Mouse (Mus musculus): ENCODE data around the gene Zbtb33. TPM values are rescaled to one million over a fixed set of nuclear protein-coding genes. Genes with fewer than 3 reads are reported as not detected.
"Not testable (repeated sequence)": the region's sequence is repeated elsewhere in the genome, so short reads cannot be mapped to it uniquely, and the experiment has no call there.

The Zbtb33 gene
- polyA plus RNA-seq (2014; fragmentation: Nextera tagmentation; extraction: Ambion mirVana): 7.5 and 10.5 TPM in 2 replicates

GRCm38 (mm10) chrX:38189552-38190457, at the start of gene Zbtb33:
Gene Zbtb33 (plus strand): TSS chrX:38189793.
- no peaks in the 10 kb centered on the region for H3K4me1 ChIP-seq (replicated peaks; ENCODE audit: control insufficient read depth, insufficient read depth, low read length)

GRCm38 (mm10) chrX:38159097-38159496, 30.5 kb upstream of the Zbtb33 start:
- Histone ChIP-seq H3K4me2 (ENCODE audit: low read depth, low read length, severe bottlenecking) (no peak overlapping the region), H3K9me3 (ENCODE audit: control insufficient read depth, low read length) (no peaks in the 10 kb centered on the region), H3K4me1 (replicated peaks; ENCODE audit: control insufficient read depth, insufficient read depth, low read length) (no peaks in the 10 kb centered on the region), H3K4me3 (ENCODE audit: low read depth, low read length) (no peak overlapping the region), H3K9ac (ENCODE audit: low read length) (no peak overlapping the region), H3K36me3 (ENCODE audit: control insufficient read depth, insufficient read depth, low read length) (no peaks in the 10 kb centered on the region), H3K27me3 (ENCODE audit: control insufficient read depth, insufficient read depth, low read length) (no peaks in the 10 kb centered on the region), H3K27ac (ENCODE audit: low read depth, low read length) (no peak overlapping the region)
- ATAC-seq (replicated peaks; ENCODE audit: low FRiP score) (no peak), DNase-seq (ENCODE audit: low spot score) (no peak)
- 68% methylated on average over 1 of the region's 1 CpGs for WGBS

More at GRCm38 (mm10) chrX:38189552-38190457, at the start of gene Zbtb33:
- peak within 1 kb of the TSS; percentile 84 for H3K9ac ChIP-seq (ENCODE audit: low read length)
- 29% methylated on average over 64 of the region's 72 CpGs for WGBS
- H3K27me3 ChIP-seq (ENCODE audit: control insufficient read depth, insufficient read depth, low read length): no peaks in the 10 kb centered on the region
- peak within 1 kb of the TSS; percentile 59 for H3K4me3 ChIP-seq (ENCODE audit: low read depth, low read length)
- H3K9me3 ChIP-seq (ENCODE audit: control insufficient read depth, low read length): no peaks in the 10 kb centered on the region
- peak within 1 kb of the TSS; percentile 76 for H3K27ac ChIP-seq (ENCODE audit: low read depth, low read length)
- peak within 1 kb of the TSS; percentile 49 for H3K4me2 ChIP-seq (ENCODE audit: low read depth, low read length, severe bottlenecking)
- H3K36me3 ChIP-seq (ENCODE audit: control insufficient read depth, insufficient read depth, low read length): no peaks in the 10 kb centered on the region
- DNase-seq (ENCODE audit: low spot score): peak; percentile 92
- peak; percentile 95 for ATAC-seq (replicated peaks; ENCODE audit: low FRiP score)

- Histone ChIP-seq H3K27ac (ENCODE audit: low read depth, low read length) (no peak overlapping the region), H3K9ac (ENCODE audit: low read length) (no peak overlapping the region), H3K9me3 (ENCODE audit: control insufficient read depth, low read length) (no peaks in the 10 kb centered on the region), H3K4me1 (replicated peaks; ENCODE audit: control insufficient read depth, insufficient read depth, low read length) (no peaks in the 10 kb centered on the region), H3K36me3 (ENCODE audit: control insufficient read depth, insufficient read depth, low read length) (no peaks in the 10 kb centered on the region), H3K4me2 (ENCODE audit: low read depth, low read length, severe bottlenecking) (no peak overlapping the region), H3K4me3 (ENCODE audit: low read depth, low read length) (no peak overlapping the region), H3K27me3 (ENCODE audit: control insufficient read depth, insufficient read depth, low read length) (no peaks in the 10 kb centered on the region)
- WGBS: 86% methylated on average over 3 of the region's 3 CpGs
- no peak for DNase-seq (ENCODE audit: low spot score)
- ATAC-seq (replicated peaks; ENCODE audit: low FRiP score): no peak
Measured at GRCm38 (mm10) chrX:38165315-38165714, 24.3 kb upstream of the Zbtb33 start.

- H3K36me3 ChIP-seq (ENCODE audit: control insufficient read depth, insufficient read depth, low read length): no peaks in the 10 kb centered on the region
- no peak overlapping the region for H3K4me3 ChIP-seq (ENCODE audit: low read depth, low read length)
- H3K4me2 ChIP-seq (ENCODE audit: low read depth, low read length, severe bottlenecking): no peak overlapping the region
- H3K4me1 ChIP-seq (replicated peaks; ENCODE audit: control insufficient read depth, insufficient read depth, low read length): no peaks in the 10 kb centered on the region
- no peaks in the 10 kb centered on the region for H3K27me3 ChIP-seq (ENCODE audit: control insufficient read depth, insufficient read depth, low read length)
- DNase-seq (ENCODE audit: low spot score): no peak
- WGBS: 81% methylated on average over 9 of the region's 9 CpGs
- ATAC-seq (replicated peaks; ENCODE audit: low FRiP score): no peak
- no peak overlapping the region for H3K27ac ChIP-seq (ENCODE audit: low read depth, low read length)
- H3K9me3 ChIP-seq (ENCODE audit: control insufficient read depth, low read length): no peaks in the 10 kb centered on the region
- no peak overlapping the region for H3K9ac ChIP-seq (ENCODE audit: low read length)
Measured at GRCm38 (mm10) chrX:38166064-38166463, 23.5 kb upstream of the Zbtb33 start.

- Histone ChIP-seq H3K9ac (ENCODE audit: low read length) (no peak overlapping the region), H3K36me3 (ENCODE audit: control insufficient read depth, insufficient read depth, low read length) (no peaks in the 10 kb centered on the region), H3K27ac (ENCODE audit: low read depth, low read length) (no peak overlapping the region), H3K4me2 (ENCODE audit: low read depth, low read length, severe bottlenecking) (no peak overlapping the region), H3K4me1 (replicated peaks; ENCODE audit: control insufficient read depth, insufficient read depth, low read length) (no peaks in the 10 kb centered on the region), H3K9me3 (ENCODE audit: control insufficient read depth, low read length) (no peaks in the 10 kb centered on the region), H3K4me3 (ENCODE audit: low read depth, low read length) (no peak overlapping the region), H3K27me3 (ENCODE audit: control insufficient read depth, insufficient read depth, low read length) (no peaks in the 10 kb centered on the region)
- no peak for ATAC-seq (replicated peaks; ENCODE audit: low FRiP score)
- 77% methylated on average over 4 of the region's 4 CpGs for WGBS
- DNase-seq (ENCODE audit: low spot score): no peak
Measured at GRCm38 (mm10) chrX:38166592-38166991, 23.0 kb upstream of the Zbtb33 start.

GRCm38 (mm10) chrX:38179891-38180310, 9.7 kb upstream of the Zbtb33 start:
- Histone ChIP-seq H3K4me2 (ENCODE audit: low read depth, low read length, severe bottlenecking) (peak overlapping the region; percentile 40), H3K4me3 (ENCODE audit: low read depth, low read length) (peak overlapping the region; percentile 15; the same call in 1 of the 2 replicates)
- H3K4me1 ChIP-seq (replicated peaks; ENCODE audit: control insufficient read depth, insufficient read depth, low read length); H3K36me3 ChIP-seq (ENCODE audit: control insufficient read depth, insufficient read depth, low read length); H3K9ac ChIP-seq (ENCODE audit: low read length); H3K9me3 ChIP-seq (ENCODE audit: control insufficient read depth, low read length); H3K27me3 ChIP-seq (ENCODE audit: control insufficient read depth, insufficient read depth, low read length); H3K27ac ChIP-seq (ENCODE audit: low read depth, low read length): not testable (repeated sequence)
- WGBS: 44% methylated on average over 19 of the region's 19 CpGs
- DNase-seq (ENCODE audit: low spot score): peak; percentile 68
- peak; percentile 72 for ATAC-seq (replicated peaks; ENCODE audit: low FRiP score)

GRCm38 (mm10) chrX:38180656-38181607, 8.7 kb upstream of the Zbtb33 start:
- 26% methylated on average over 37 of the region's 38 CpGs for WGBS
- H3K36me3 ChIP-seq (ENCODE audit: control insufficient read depth, insufficient read depth, low read length): no peaks in the 10 kb centered on the region
- peak; percentile 67 for ATAC-seq (replicated peaks; ENCODE audit: low FRiP score)
- no peaks in the 10 kb centered on the region; the same call in 1 of the 2 replicates for H3K9me3 ChIP-seq (ENCODE audit: control insufficient read depth, low read length)
- H3K9ac ChIP-seq (ENCODE audit: low read length): peak overlapping the region; percentile 37; the same call in 1 of the 2 replicates
- H3K27ac ChIP-seq (ENCODE audit: low read depth, low read length): no peak overlapping the region
- peak; percentile 63 for DNase-seq (ENCODE audit: low spot score)
- peak overlapping the region; percentile 54 for H3K4me2 ChIP-seq (ENCODE audit: low read depth, low read length, severe bottlenecking)
- peak overlapping the region; percentile 33 for H3K4me3 ChIP-seq (ENCODE audit: low read depth, low read length)
- H3K4me1 ChIP-seq (replicated peaks; ENCODE audit: control insufficient read depth, insufficient read depth, low read length): no peaks in the 10 kb centered on the region
- no peaks in the 10 kb centered on the region for H3K27me3 ChIP-seq (ENCODE audit: control insufficient read depth, insufficient read depth, low read length)

GRCm38 (mm10) chrX:38181608-38182258, 7.9 kb upstream of the Zbtb33 start:
- DNase-seq (ENCODE audit: low spot score) (peak; percentile 84), ATAC-seq (replicated peaks; ENCODE audit: low FRiP score) (peak; percentile 80)
- Histone ChIP-seq H3K4me1 (replicated peaks; ENCODE audit: control insufficient read depth, insufficient read depth, low read length) (no peaks in the 10 kb centered on the region), H3K27ac (ENCODE audit: low read depth, low read length) (no peak overlapping the region), H3K4me2 (ENCODE audit: low read depth, low read length, severe bottlenecking) (peak overlapping the region; percentile 54; the same call in 1 of the 2 replicates), H3K9me3 (ENCODE audit: control insufficient read depth, low read length) (no peaks in the 10 kb centered on the region; the same call in 1 of the 2 replicates), H3K9ac (ENCODE audit: low read length) (no peak overlapping the region), H3K27me3 (ENCODE audit: control insufficient read depth, insufficient read depth, low read length) (no peaks in the 10 kb centered on the region), H3K36me3 (ENCODE audit: control insufficient read depth, insufficient read depth, low read length) (no peaks in the 10 kb centered on the region), H3K4me3 (ENCODE audit: low read depth, low read length) (peak overlapping the region; percentile 33; the same call in 1 of the 2 replicates)
- 23% methylated on average over 11 of the region's 15 CpGs for WGBS

Measured in forebrain, embryonic 11.5 days (tissue).